Mouse (Mus musculus) granulocyte monocyte progenitor cell, adult 5-6 weeks (primary cell): ENCODE measurements at regions not wholly inside any gene's neighbourhood (a gene's known extent, or its start where the extent isn't known, plus 50 kb on each side); places are given as distances from the start of the nearest gene placed in this dataset.

Experiments used
- ATAC-seq: replicated peaks from 2 replicates; pipeline ENCODE4 v1.8.0; 2016; ENCODE audit warnings: mild to moderate bottlenecking, moderate TSS enrichment, inconsistent platforms; ENCODE audit not compliant: poor library complexity, severe bottlenecking

- no peak for ATAC-seq
These were observed 158.1 kb downstream of the Qrsl1 start for GRCm38 (mm10) chr10:43743188-43744120.

GRCm38 (mm10) chr10:43745931-43746630 lies 155.5 kb downstream of the Qrsl1 start:
- no peak for ATAC-seq

DNA sequence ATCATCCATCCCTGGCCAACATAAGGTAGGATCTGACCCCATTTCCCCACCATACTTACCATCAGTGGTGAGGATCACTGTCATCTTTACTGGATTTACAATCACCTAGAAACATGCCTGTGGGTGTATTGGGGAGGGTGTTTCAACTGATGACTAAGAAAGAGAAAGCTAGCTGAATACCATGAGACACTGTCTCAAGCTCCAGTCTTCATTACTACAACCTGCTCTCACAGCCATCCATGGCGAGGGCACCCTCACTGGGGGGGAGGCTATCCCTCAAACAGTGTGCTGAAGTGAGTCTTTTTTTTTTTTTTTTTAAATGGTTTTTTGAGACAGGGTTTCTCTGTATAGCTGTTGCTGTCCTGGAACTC lies 154.9 kb downstream of the Qrsl1 start:
- ATAC-seq = no peak

GRCm38 (mm10) chr10:43747541-43747940 lies 154.0 kb downstream of the Qrsl1 start:
- ATAC-seq = no peak

GRCm38 (mm10) chr10:43748300-43748699 lies 153.2 kb downstream of the Qrsl1 start:
- no peak for ATAC-seq

GRCm38 (mm10) chr10:43749496-43750110 lies 151.9 kb downstream of the Qrsl1 start:
- no peak for ATAC-seq

DNA sequence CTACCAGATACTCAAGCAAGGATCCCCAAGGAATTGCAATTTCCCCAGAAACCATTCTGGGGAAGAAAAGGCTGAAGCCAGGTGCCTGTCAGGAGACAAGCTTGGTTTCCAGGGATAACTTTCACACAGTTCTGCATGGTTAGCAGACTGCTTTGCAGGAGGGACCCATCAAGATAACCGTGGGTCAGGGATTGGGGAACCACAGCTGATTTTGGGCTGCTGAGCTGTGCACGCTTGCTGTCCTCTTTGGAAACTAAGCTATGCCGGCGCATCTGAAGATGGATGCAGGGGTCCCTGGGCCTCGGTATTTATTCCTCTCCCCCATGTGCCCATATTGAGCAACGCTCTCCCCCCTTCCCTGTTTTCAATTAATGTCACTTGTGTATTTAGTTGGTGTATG lies 151.1 kb downstream of the Qrsl1 start:
- no peak for ATAC-seq

- no peak for ATAC-seq
These were observed 150.7 kb downstream of the Qrsl1 start for GRCm38 (mm10) chr10:43750854-43751253.

- ATAC-seq = peak; percentile 99
These were observed 149.5 kb downstream of the Qrsl1 start for GRCm38 (mm10) chr10:43751881-43752675.

DNA sequence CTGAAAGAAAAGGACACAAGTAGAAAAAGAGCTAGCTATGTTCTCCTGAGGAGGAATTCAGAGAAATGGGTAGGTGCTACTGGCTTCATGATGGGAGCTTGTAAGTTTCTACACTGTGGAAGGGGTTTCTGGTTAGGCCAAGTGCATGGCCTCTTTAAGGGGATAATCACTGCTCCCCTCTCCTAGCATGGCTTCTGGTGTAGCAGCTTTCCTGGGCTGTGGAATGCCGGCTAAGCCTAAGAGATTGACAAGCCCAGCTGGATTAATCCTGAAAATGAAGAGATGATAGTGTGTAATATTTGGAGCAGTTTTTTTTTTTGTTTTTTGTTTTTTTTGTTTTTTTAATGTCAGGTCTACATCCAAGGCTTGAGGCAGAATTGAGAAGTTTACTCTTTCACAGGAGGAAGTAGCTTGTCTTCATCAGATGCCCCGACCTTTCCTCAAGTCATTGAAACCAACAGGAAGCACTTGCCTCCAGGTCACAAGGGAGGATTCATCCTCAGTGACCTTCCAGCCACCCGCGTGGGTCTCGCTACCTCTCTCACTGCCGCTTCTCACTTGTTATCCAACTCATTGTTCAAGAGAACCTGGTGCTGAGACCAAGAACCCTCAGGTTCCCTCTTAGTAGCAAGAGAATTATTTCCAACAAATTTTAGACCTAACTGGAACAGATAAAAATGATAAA lies 144.5 kb downstream of the Qrsl1 start:
- peak; percentile 26; the same call in 1 of the 2 replicates for ATAC-seq

DNA sequence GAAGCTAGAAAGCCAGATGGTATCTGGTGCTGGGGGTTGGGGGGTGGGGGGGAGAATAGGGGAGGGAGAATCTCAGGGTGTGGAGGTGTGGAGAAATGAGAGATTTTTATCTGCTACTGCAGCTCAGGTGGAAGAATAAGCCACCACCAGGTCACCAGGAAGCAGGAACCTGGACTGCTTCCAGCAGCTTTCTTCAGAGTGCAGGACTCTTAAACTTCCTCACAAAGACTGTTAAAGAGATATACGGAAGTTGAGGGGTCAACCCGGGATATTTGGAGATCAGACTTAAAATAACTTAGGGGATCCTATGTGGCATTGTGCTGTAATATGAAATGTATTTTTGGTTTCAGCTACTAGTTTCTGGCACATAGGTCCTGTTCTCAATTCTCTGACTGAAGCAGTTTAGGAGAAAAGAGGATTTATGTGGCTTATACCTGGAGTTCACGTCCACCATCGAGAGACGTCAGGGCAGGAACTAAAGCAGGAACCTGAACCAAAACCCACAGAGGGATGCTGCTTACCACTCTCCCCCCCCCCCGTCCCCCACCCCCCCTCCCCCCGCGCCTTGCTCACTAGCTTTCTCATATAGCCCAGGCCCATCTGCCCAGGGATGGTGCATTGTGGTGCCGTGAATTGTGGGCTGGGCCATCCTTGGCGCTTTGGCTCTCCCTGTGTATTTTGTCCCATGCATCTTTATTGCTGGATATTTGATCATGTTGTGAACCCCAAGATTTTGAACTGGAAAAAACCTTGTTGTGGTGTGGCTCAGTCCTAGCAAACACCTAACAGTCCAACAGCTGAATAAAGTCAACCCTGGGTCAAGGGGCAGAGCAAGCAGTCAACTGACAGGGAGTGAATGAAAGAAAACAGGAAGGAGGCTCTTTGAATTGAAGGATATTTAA lies 143.2 kb downstream of the Qrsl1 start:
- ATAC-seq = peak; percentile 71

- no peak for ATAC-seq
These were observed 142.2 kb downstream of the Qrsl1 start for GRCm38 (mm10) chr10:43759186-43759905.

DNA sequence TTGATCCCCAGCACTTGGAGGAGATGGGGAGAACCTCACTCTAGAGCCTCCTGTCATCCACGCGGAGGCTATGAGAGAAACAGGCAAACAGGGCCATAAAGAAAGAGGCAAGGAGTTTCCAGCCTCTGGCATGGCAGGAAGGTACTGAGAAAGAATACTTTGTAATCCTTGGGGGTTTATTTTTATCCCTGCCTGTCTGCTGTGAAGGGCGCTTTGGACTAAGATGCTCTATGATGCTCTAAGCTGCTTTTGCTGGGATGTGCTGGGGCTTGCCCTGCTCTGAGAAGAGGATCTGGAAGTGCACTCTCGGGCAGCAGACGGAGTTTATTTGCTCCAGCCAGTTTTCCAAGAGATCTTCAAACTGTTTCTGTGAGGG lies 141.7 kb downstream of the Qrsl1 start:
- no peak for ATAC-seq

DNA sequence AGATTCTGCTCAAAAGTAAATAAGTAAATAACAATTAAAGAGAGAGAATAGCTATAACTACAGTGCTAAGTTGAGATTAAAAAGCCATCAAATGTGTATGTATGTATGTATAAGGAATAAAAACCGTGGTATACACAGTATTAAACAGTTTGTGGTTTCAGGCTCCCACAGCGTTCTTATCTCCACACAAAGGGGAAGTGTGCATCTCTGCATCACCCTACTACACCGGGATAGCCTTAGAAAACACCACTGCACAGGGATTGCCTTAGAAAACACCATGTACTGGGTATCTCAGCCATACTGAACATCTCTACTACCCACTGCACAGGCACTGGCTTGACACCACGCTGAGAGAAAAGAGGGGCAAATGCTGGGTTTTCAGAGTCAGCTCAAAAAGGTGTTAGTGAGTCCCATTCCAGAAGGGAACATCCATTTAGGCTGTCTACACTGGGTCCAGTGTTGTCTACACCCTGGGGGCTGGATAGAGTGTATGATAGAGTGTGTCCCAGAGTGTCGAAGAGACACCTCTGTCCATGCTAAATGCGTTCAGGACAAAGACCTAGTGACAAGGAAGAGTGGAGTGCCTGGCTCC lies 139.5 kb downstream of the Qrsl1 start:
- peak; percentile 74 for ATAC-seq

DNA sequence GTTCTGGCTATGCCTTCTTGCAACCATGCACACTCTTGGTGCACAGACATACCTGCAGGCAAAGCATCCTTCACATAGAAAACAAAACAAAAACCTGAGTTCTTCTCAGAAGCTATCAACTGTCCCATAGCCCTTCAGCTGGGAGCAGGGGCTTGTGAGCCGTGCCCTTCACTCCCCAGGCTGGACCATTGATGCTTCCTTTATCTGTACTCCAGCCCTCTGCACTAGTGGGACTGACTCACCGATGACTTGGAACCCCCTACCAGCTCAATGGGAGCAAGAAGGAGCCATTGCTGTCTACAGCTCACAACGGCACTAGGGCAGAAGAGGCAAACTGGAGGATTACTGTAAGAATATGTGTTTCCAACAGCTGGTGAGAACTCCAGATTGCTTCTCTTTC lies 137.0 kb downstream of the Qrsl1 start:
- ATAC-seq = no peak

- ATAC-seq = peak; percentile 48
These were observed 136.3 kb downstream of the Qrsl1 start for GRCm38 (mm10) chr10:43765275-43765674.

DNA sequence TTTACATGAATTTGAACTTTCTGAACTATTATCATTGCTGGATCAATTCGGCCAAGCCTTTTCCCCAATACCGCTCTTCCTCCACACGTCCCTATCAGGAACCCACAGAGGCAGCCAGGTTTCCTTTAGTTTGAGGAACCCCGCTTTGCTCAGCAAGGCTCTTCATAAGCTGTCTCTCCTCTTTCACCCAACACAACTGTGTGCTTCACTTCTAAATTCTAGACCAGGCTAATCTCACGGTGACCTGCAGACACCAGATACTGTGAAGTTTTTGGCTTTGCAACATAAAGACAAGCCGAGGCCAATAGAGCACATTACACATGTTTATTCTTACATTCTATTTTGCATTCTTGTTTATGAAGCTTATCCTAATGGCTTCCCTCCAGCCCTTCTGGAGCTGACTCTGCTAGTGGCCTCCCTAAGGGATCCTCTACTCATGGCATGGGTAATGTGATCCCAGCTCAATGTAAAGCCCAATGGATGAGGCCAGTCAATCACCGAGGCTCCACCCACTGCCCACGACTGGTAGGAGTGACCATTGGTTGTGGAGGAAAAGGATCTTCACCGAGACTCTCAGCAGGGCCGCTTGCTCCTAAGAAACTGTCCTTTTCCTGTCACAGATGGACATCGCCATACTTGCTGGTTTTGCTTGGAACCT lies 135.6 kb downstream of the Qrsl1 start:
- ATAC-seq = peak; percentile 59
